Mouse (Mus musculus) regulatory T cell (primary cell): ENCODE results near the gene Fth1.

ENCODE experiments used
- in situ Hi-C: fragments of 300-600 bp; cut with MboI, MseI; formaldehyde crosslinking; loops from one replicate; pipeline ENCODE4 v1.15.1; 2025; ENCODE audit warnings: high pct_unique_total_duplicates

Gene Fth1

DNA sequence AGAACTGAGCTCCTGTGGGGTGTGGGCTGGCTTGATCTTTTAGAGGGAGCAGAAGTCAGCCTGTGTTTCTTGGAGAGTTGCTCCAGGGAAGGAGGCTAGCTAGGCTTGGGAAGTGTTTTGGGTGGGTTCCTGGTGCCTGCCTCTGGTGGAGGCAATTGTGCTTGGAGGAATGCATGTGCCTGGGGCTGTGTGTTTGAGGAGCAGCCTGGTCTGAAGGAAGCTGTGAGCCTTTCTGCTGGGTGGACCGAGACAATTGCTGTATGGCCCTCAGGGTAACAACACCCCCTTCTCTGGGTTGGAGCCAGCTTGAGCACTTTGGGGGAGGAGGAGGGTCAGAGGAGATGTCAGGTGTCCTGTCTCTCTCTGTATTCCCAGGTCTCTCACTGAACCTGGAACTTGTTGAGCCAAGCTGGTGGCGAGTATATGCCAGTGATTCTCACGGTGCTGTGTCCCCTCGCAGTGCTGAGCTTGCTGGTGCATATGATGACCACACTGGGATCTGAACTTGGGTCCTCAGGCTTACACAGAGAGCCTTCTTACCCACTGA lies 38.9 kb downstream of the Fth1 start:
- in situ Hi-C loops, result no loop called here

- in situ Hi-C loops, result no loop called here
Measured at GRCm38 (mm10) chr19:10021981-10022380, 41.6 kb downstream of the Fth1 start.

DNA sequence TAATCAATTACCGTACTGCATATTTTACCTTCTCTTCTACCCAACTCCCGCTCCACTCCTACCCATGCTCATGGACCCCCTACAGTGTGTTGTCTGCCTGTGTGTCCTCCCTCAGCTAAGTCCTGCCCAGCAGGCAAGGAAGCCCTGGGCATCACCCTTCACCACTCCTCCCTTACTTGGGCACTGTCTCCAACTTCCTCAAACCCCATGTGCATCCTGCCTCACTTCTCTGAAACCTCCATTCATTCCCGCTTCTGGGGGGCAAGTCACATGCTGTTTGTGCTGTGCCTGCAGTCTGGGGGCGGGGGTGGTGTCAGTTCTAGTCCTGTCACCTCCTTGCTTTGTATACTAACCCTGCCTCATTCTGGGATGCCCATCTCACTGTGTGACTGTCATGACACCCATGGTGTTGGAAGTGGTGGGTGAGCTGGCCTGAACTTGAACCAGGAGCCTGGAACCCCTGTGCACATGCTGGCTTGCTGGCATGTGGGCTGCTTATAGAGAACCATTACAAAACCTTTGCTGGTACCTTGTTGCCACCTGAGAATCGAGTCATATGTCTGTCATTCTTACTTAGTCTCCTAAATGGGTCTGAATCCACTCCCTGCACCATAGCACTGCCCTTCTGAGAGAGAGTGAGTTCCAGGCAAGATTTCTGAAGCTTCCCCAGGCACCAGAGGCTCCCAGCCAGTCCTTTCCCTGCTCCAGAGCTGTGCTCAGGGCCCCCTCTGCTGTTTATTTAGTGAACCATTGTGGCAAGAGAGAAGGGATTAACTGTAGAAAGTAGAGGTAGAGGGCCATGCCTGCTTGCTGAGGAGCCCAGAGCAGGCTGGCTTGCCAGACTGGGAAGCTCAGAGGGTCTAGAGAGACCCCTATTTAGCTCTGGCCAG lies 42.3 kb downstream of the Fth1 start:
- in situ Hi-C loops, result no loop called here

- in situ Hi-C loops, result no loop called here
Measured at GRCm38 (mm10) chr19:10023304-10023758, 42.9 kb downstream of the Fth1 start.

DNA sequence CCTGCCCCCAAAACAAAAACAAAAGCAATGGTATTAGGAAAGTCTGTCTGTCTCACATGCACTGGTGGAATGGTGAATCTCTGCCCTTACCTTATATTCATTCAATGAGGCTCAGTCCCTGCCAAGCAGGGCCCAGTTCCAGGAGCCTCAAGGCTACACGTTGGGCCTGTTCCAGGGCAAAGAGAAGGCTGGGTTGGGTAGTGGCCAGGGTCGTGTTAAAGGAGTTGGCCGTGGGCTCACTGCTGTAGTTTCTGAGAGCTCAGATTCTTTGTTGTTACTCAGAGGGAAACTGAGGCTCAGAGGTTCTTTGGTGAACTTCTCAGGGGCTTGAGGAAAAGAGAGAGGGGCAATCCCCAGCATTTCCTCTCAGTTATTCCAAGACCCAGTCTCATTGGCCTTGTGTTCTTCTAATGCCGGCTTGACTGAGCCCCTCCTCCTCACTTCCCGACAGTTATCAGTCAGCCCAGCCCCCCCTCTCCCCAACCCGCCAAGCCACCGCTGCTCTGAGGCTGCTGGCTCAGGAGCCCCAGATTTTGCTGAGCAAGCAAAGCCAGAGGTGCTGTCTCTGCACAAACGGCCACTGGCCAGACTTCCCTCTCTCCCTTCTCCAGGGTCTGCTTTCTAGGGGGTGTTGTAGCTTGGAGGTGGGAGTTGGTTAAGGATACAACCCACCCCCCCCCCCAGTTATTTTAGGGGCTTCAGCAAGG lies 44.9 kb downstream of the Fth1 start:
- in situ Hi-C loops, result no loop called here

- in situ Hi-C loops, result loop anchor here (5.0 kb wide), 1 partner anchor 117 kb away; no protein-coding TSS in a partner anchor
Measured at GRCm38 (mm10) chr19:10029746-10030145, 49.3 kb downstream of the Fth1 start.

DNA sequence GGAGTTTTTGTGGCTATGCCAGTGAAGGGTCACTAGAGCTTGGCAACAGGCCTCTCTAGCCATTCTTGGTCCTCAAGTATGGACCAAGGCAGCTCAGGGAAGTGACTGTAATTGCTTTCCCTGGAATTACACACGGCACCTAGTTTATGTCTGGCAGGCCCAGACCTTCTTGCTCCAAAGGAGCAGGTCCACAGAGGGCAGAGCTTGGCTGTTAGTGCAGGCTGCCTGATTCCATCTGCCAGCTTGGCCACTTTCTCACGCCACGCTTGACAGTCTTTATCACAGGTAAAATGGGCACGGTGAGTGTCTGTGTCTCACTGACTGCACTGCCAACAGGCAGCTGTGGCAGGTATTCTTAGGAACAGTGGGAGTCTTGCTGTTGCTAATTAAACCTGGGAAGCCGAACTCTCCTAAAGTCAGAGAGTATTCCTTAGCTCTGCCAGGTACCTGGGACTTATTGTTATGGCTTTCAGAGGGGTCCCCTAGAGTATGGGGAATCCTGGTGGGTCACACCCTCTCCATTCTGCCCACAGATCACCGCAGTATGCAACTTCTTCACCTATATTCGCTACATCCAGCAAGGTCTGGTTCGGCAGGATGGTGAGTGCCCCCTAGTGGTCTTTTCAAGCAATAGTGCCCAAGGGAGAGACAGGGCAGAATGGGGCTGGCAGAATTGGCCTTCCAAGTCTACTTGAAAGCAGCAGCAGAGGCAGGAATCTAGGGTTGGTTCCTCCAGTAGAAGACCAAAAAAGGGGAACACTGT lies 53.0 kb downstream of the Fth1 start:
- in situ Hi-C loops, result loop anchor here (5.0 kb wide), 1 partner anchor 121 kb away; no protein-coding TSS in a partner anchor

DNA sequence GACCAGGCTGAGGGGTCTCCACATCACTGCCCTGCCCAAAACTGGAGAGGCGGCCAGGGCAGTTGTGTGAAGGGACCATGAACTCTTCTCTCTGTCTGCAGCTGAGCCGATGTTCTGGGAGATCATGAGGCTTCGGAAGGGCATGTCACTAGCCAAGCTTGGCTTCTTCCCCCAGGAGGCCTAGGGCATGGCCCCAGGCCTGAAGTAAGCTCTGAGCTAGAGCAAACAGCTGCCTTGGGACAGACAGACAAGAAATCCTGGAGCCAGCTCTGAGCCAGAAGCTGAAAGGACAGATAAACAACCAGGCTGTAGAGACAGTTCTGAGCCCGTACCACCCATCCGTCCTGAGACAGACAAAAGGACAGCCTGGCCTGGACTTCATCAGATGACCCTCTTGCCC lies 54.0 kb downstream of the Fth1 start:
- in situ Hi-C loops, result loop anchor here (5.0 kb wide), 1 partner anchor 122 kb away; no protein-coding TSS in a partner anchor
